Mouse (Mus musculus) gastrocnemius, postnatal 14 days (tissue): ENCODE results near the gene Rnf4. TPM values are rescaled to one million over a fixed set of nuclear protein-coding genes. Genes with fewer than 3 reads are reported as not detected.

Experiments used
- DNase-seq: peaks from one replicate; pipeline ENCODE4 v3.0.0; 2021; ENCODE audit warnings: mixed read lengths
- intact Hi-C: fragments of 180-260 bp; cut with DNase I; formaldehyde crosslinking; loops from one replicate; pipeline ENCODE4 v1.15.1; 2025; ENCODE audit warnings: low total_unique reads
- total RNA-seq, 2 experiments: library from RNA; stranded (reverse); gene quantifications; 2 replicates each; pipeline ENCODE4 v1.2.3; 2021

The Rnf4 gene
- total RNA-seq, 2 experiments from 2014 or later, result 22.4 to 27.4 TPM

DNA sequence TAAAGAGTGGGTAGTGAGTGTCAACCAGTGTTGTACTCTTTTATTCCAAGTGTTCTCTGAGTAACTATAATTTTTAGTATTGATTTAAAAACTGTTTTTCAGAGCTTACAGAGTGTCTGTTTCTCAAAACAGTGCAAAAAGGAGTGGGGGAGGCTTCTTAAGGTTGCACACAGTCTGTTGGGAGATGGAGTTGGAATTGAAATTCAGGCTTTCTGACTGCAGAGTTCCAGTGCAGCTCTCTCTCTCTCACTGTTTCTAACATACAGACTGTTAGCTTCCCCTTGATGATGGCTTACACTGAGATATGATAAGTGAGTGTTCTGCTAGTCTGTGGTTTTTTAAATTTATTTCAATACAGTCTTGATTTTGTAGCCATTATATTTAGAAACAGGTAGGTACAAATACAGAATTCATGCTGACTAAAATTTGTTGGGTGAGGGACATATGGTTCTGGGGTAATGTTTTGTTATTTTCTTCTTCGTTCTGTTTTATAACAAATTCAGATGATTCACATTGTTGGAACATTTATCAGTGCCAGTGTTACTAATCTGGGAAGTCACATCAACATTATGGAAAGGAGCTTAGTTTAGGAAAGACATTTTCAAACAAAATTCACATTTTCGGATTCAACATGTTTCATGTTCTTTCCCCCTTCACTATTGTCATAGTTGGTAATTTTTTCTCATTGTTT is 59.9 kb downstream of the Rnf4 start:
- DNase-seq, result no peak
- intact Hi-C loops, result no loop called here

DNA sequence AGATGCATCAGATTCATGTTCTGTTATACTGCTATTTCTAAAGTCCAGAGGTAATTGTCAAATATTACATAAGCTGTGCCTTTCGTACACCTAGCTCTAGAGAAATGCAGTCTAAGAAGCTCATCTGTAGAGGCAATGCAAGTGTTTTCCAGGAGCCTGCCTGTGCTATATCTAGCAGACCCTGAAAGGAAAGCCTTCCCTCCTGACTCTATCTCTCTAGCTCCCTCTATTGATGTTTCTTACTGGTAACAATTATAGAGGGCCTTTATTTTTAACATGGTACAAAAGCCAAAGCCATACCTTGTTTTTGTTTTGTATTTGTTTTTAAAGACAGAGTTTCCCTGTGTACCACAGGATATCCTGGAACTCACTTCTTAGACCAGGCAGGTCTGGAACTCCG is 61.8 kb downstream of the Rnf4 start:
- no peak for DNase-seq
- intact Hi-C loops, result no loop called here

DNA sequence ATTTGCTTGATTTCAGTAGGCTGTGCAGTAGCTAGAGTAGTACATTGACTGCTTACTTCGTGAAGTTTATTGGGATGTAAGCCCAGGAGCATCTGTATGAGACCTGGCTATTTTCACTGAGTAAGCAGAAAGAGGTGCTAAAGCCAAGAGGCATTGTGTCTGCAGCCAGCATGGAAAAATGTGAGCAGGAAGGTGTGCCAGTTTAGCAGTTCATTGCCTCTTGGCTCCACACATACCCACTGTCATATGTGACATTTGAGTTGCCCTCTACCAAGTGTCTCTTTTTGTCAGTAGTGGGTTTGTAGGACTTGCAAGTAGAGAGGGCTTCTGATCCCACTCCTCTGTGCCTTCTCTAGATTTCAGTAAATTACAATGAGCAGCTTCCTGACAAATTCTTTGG is 62.2 kb downstream of the Rnf4 start:
- intact Hi-C loops, result no loop called here
- no peak for DNase-seq

Other genes with a start within 250 kb of the Rnf4 start
- 1 to 10 TPM; 1.2 to 1.7 TPM for gene Poln, start 166.8 kb upstream of the Rnf4 start, total RNA-seq
- 1 to 10 TPM; 3.4 to 3.8 TPM for gene Haus3, start 166.8 kb upstream of the Rnf4 start, total RNA-seq
- 10 to 100 TPM; 46.3 to 56.6 TPM for gene Mxd4, start 148.6 kb upstream of the Rnf4 start, total RNA-seq
- 1 to 10 TPM in 1 of 2 experiments, under 1 TPM in 1; 0.66 to 1.2 TPM for gene Zfyve28, start 47.8 kb upstream of the Rnf4 start, total RNA-seq
- gene Cfap99, start 47.7 kb upstream of the Rnf4 start, total RNA-seq, result under 1 TPM in 1 of 2 experiments, not detected in 1; 0.16 TPM
- 10 to 100 TPM; 14.0 to 16.3 TPM for gene Fam193a, start 33.6 kb downstream of the Rnf4 start, total RNA-seq
- 1 to 10 TPM; 2.4 to 2.7 TPM for gene Tnip2, start 177.7 kb downstream of the Rnf4 start, total RNA-seq
- 1 to 10 TPM; 1.6 to 2.0 TPM for gene Sh3bp2, start 189.5 kb downstream of the Rnf4 start, total RNA-seq
- gene Add1, start 237.4 kb downstream of the Rnf4 start, total RNA-seq, result 10 to 100 TPM; 79.1 to 93.4 TPM